22 mouse cellular contexts compared by ENCODE assay signal in the genomic region with DNA sequence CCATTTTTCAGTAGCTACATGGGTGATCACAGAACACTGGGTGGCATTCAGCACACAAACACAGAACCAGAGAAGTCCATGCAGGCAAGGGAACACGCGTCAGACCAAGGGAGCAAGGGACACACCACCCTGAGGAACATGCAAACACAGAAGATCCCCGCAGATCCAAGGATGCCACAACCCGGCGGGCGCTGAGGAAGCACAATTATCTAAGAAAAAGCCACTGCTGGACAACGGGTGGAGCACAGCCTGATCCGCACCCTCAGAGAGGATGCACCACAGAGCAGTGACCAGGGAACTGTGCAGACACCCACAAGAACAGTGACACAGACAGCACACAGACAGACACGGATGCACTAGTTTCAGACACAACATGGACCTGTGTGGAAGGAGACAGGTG. TPM values are rescaled to one million over a fixed set of nuclear protein-coding genes. Genes with fewer than 3 reads are reported as not detected.
"Had no signal": no experiment of that assay in that cellular context is flagged by ENCODE, and none has a peak within 500 bp of the region (broad histone marks: within the 10 kb centered on the region; RNA-seq: fewer than 3 reads in every experiment).

No protein-coding gene starts in this region.

- H3K9me3 ChIP-seq: limb, embryonic 12.5 days; limb, embryonic 15.5 days; megakaryocyte, embryonic 14.5 days; neural tube, embryonic 12.5 days; stomach, embryonic 15.5 days had no signal

- H3K4me3 ChIP-seq: limb, embryonic 12.5 days; limb, embryonic 15.5 days; megakaryocyte, embryonic 14.5 days; neural tube, embryonic 12.5 days; stomach, embryonic 15.5 days had no signal

- H3K4me2 ChIP-seq: limb, embryonic 12.5 days; limb, embryonic 15.5 days; liver, embryonic 11.5 days; lung, embryonic 14.5 days; midbrain, embryonic 11.5 days; neural tube, embryonic 12.5 days; stomach, embryonic 15.5 days had no signal

- ATAC-seq: inflammation-experienced regulatory T-cells, adult 6 months; intestine, embryonic 16.5 days; liver, postnatal 0 days; lung, postnatal 0 days had no signal

- H3K9ac ChIP-seq: limb, embryonic 12.5 days; limb, embryonic 15.5 days; liver, embryonic 14.5 days; liver, postnatal 0 days; lung, embryonic 14.5 days; neural tube, embryonic 12.5 days; stomach, embryonic 15.5 days had no signal

- H3K4me1 ChIP-seq: limb, embryonic 15.5 days; megakaryocyte, embryonic 14.5 days; stomach, embryonic 15.5 days had no signal

- H3K36me3 ChIP-seq: limb, embryonic 12.5 days; limb, embryonic 15.5 days; stomach, embryonic 15.5 days had no signal

- DNase-seq: kidney, adult 18-20 months; kidney, adult 9 months; kidney, postnatal 14 days; liver, postnatal 0 days; retina, postnatal 1 day; right cerebral cortex, postnatal 25 days; spleen, adult 18-20 months; thymus, postnatal 25 days had no signal

- H3K27ac ChIP-seq: limb, embryonic 12.5 days; limb, embryonic 15.5 days; liver, embryonic 14.5 days; macrophage; neural tube, embryonic 12.5 days; stomach, embryonic 15.5 days had no signal

RNA-seq across cellular contexts. Expression of a gene that starts 7.0 kb away (rescaled TPM):
- total RNA-seq: neutrophil, adult 5-6 weeks had no signal
- polyA plus RNA-seq: inflammation-experienced regulatory T-cells, adult 6 months; liver, embryonic 14.5 days; liver, postnatal 0 days had no signal
